Mouse (Mus musculus): ENCODE measurements around the gene Wdr53. TPM values are rescaled to one million over a fixed set of nuclear protein-coding genes. Genes with fewer than 3 reads are reported as not detected.
"Not testable (repeated sequence)": the region's sequence is repeated elsewhere in the genome, so short reads cannot be mapped to it uniquely, and the experiment has no call there.

Gene Wdr53
- 21.3 and 23.4 TPM in 2 replicates for polyA plus RNA-seq (2015; fragmentation: Nextera tagmentation; extraction: Ambion mirVana)

DNA sequence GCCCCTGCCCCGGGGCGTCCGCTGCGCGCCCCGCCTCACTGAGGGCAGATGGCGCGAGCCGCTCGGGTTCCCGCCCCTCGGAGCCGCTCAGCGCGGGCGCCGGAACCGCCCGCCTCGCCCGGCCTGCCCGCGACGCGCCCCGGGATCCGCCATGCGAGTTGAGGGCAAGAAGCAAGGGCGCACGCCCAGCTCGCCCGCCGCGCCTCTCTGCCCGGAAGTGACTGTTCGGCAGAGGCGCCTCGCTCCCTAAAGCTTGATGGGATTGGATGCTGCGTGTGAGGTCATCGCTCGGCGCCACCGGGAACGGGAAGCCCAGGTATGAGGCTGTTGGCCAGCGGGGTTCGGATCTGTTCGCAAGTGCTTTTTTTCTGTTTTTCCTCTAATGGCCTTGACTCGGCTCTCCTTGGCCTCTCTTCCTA is at the start of gene Wdr53, which contains the start of gene Fbxo45:
TSS of gene Wdr53 (plus strand) at position 276 of the 419 bp plus-strand sequence.
TSS of gene Fbxo45 (minus strand) at position 207 of the 419 bp plus-strand sequence.
- Histone ChIP-seq H3K4me2 (peak within 1 kb of the TSS; percentile 59), H3K36me3 (peaks cover 3% of the 10 kb centered on the region), H3K4me3 (peak within 1 kb of the TSS; percentile 92), H3K4me1 (peaks cover 23% of the 10 kb centered on the region), H3K9ac (peak within 1 kb of the TSS; percentile 94), H3K27ac (peak within 1 kb of the TSS; percentile 94), H3K27me3 (no peaks in the 10 kb centered on the region), H3K9me3 (no peaks in the 10 kb centered on the region)
- under 1% methylated on average over 44 of the region's 48 CpGs for WGBS
- peak; percentile 97 for ATAC-seq (ENCODE audit: insufficient number of reproducible peaks, insufficient read depth, low FRiP score, low TSS enrichment, low read depth)

DNA sequence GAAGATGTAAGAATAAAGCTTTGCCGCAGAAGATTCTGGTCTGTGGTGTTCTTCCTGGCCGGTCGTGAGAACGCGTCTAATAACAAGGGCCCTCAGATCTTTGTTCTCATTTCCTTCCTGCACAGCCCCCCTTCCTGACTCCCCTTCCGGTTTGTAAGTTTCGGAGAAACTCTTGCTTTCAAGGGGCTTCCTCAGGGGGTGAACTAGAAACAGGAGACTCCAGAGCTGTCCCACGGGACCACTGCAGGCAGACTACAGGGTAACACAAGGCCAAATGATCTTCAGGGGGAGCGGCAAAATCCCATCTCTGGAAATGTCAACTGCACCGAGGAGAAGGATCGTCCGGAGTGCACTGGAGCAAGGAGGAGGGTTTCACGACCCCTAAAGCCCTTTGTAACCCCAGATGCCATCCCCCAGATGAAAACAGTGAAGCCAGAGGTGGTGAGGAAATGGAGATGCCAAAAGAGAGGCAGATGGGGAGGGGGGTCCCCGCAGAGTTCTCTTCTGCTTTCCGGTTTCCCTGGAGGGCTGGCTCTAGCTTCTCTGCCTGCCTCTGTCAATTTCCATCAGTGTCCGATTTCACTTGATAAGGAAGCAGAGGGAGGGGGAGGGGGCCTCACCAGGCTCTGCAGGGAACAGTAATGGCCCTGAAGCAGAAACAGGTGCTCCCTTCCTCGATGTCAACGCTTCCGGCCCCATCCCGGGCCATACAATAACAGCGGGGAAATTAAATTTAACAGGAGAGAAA is 46.6 kb upstream of the Wdr53 start:
- H3K9ac ChIP-seq = peak overlapping the region; percentile 67
- H3K27me3 ChIP-seq = no peaks in the 10 kb centered on the region
- H3K9me3 ChIP-seq = no peaks in the 10 kb centered on the region; the same call in 1 of the 2 replicates
- peak overlapping the region; percentile 64 for H3K4me2 ChIP-seq
- H3K4me3 ChIP-seq = peak overlapping the region; percentile 43
- peak overlapping the region; percentile 89 for H3K27ac ChIP-seq
- H3K4me1 ChIP-seq = peaks cover 11% of the 10 kb centered on the region
- WGBS = 18% methylated on average over 21 of the region's 21 CpGs
- H3K36me3 ChIP-seq = no peaks in the 10 kb centered on the region
- ATAC-seq (ENCODE audit: insufficient number of reproducible peaks, insufficient read depth, low FRiP score, low TSS enrichment, low read depth) = no peak

DNA sequence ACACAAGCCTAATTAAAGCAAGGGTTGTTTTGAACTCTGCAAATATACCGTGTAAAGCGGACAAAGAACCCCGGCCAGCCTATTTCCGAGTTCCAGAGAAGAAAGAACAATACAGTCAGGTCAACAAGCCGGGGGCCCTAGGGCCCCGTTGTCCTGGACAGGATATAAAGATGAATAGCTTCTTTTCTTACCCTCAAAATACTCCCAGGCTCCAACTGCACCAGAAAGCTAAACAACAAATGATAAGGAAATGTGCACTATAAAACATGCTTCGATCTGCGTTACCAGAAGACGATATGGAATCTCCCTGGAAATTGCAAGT is 46.1 kb upstream of the Wdr53 start:
- Histone ChIP-seq H3K27me3 (no peaks in the 10 kb centered on the region), H3K27ac (peak overlapping the region; percentile 89), H3K9ac (peak overlapping the region; percentile 67), H3K4me2 (peak overlapping the region; percentile 64), H3K9me3 (no peaks in the 10 kb centered on the region; the same call in 1 of the 2 replicates), H3K36me3 (no peaks in the 10 kb centered on the region), H3K4me3 (peak overlapping the region; percentile 43), H3K4me1 (peaks cover 11% of the 10 kb centered on the region)
- WGBS = 40% methylated on average over 9 of the region's 9 CpGs
- no peak for ATAC-seq (ENCODE audit: insufficient number of reproducible peaks, insufficient read depth, low FRiP score, low TSS enrichment, low read depth)

DNA sequence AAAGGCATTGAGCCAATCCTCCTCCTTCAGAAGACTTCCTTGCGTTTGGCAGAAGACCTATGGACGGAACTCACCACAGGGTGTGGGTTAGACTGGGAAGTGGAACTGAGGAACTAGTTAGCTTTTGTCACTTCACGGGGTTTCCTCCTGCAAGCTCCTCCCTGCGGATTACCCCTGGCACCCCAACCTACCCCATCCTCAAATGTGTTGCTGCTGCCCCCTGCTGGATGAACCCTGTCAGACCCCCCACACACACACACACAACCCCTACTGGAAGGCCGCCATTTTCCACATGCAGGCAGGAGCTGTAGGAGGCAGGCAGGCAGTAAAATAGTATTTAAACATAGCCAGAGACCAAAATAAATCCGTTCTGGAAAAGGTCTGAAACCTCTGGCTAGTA is 44.3 kb upstream of the Wdr53 start:
- Histone ChIP-seq H3K27ac (no peak overlapping the region), H3K4me2 (no peak overlapping the region), H3K4me1 (peaks cover 11% of the 10 kb centered on the region), H3K4me3 (no peak overlapping the region), H3K9ac (no peak overlapping the region), H3K27me3 (no peaks in the 10 kb centered on the region), H3K36me3 (no peaks in the 10 kb centered on the region), H3K9me3 (no peaks in the 10 kb centered on the region; the same call in 1 of the 2 replicates)
- no peak for ATAC-seq (ENCODE audit: insufficient number of reproducible peaks, insufficient read depth, low FRiP score, low TSS enrichment, low read depth)
- 75% methylated on average over 6 of the region's 6 CpGs for WGBS

DNA sequence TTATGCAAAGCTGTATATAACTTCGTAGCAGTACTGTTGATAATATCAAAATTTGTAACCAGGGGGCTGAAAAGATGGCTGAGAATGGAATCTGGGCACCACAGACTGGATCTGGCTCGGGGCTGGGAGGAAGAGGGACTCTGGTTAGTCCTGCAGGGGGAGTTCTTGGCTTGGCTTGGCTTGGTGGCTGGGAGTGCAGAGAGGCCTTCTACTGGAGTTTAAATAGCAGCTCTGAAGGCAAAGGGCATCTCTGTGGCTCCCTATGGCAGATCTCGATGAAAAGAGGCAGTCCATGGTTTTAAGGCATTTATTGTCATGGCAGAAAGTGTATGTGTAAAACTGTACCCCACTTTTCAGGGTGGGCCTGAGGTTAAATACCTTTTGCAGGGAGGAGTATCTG is 42.1 kb upstream of the Wdr53 start:
- H3K4me1 ChIP-seq = peaks cover 11% of the 10 kb centered on the region
- H3K36me3 ChIP-seq = no peaks in the 10 kb centered on the region
- peaks cover 10% of the 10 kb centered on the region for H3K9me3 ChIP-seq
- H3K9ac ChIP-seq = no peak overlapping the region
- H3K4me3 ChIP-seq = no peak overlapping the region
- no peaks in the 10 kb centered on the region for H3K27me3 ChIP-seq
- H3K27ac ChIP-seq = no peak overlapping the region
- WGBS = 59% methylated on average over 3 of the region's 3 CpGs
- H3K4me2 ChIP-seq = no peak overlapping the region
- ATAC-seq (ENCODE audit: insufficient number of reproducible peaks, insufficient read depth, low FRiP score, low TSS enrichment, low read depth) = no peak

DNA sequence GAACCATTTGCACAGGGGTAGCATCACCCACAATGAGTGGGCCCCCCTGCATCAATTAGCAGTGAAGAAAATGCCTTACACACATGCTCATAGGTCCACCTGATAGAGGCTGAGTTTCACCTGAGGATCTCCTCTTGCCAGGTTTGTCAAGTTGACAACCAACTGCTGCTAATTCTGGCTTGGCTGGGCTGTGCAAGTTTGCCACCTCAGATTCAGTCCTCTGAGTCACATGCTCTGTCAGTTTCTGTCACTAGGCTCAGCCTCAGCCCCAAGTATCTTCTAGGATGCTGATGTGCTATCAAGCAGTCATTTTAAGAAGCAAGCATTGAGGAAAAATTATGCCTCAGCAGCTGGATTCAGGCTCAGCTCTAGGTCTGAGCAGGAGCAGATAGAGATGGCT is 32.9 kb upstream of the Wdr53 start:
- Histone ChIP-seq H3K9me3 (peaks cover 6% of the 10 kb centered on the region; the same call in 1 of the 2 replicates), H3K27ac (no peak overlapping the region), H3K9ac (no peak overlapping the region), H3K27me3 (no peaks in the 10 kb centered on the region), H3K4me1 (no peaks in the 10 kb centered on the region), H3K36me3 (no peaks in the 10 kb centered on the region), H3K4me3 (no peak overlapping the region), H3K4me2 (no peak overlapping the region)
- no peak for ATAC-seq (ENCODE audit: insufficient number of reproducible peaks, insufficient read depth, low FRiP score, low TSS enrichment, low read depth)

DNA sequence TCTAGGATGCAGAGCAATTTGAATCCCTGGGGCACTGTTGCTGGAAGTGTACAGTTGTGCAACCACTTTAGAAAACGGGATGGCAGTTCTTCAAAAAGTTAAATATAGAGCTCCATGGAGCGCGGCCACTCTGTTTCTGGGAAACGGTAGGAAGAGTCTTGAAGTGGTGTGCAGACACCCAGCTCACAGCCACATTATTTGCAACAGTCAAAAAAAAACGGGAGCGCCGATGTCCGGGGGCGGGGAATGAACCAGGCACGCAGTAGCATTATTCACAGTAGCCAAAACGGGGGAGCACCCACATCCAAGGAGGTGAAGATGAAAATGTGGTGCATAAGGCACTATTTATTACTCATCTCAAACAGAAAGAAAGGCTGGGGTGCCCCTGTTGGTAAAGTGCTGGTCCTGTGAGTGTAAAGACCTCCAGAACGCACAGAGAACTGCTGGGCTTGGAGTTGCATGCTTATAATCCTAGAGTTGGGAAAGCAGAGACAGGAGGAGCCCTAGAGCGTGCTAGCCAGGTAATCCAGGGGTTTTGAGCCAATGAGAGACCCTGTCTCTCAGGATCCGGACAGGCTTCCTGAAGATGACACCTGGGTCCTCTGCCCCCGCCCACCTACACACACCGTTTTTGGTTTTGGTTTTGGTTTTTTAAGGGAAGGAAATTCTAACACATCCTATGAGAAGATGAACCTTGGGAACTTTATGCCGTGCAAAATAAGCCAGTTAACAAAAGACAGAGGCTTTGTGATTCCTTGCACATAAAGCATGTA is 32.0 kb upstream of the Wdr53 start:
- 74% methylated on average over 17 of the region's 17 CpGs for WGBS
- no peak overlapping the region for H3K4me3 ChIP-seq
- no peaks in the 10 kb centered on the region for H3K27me3 ChIP-seq
- no peak overlapping the region for H3K27ac ChIP-seq
- no peaks in the 10 kb centered on the region for H3K9me3 ChIP-seq
- H3K9ac ChIP-seq = no peak overlapping the region
- H3K4me1 ChIP-seq = no peaks in the 10 kb centered on the region
- H3K4me2 ChIP-seq = no peak overlapping the region
- H3K36me3 ChIP-seq = no peaks in the 10 kb centered on the region
- no peak for ATAC-seq (ENCODE audit: insufficient number of reproducible peaks, insufficient read depth, low FRiP score, low TSS enrichment, low read depth)

DNA sequence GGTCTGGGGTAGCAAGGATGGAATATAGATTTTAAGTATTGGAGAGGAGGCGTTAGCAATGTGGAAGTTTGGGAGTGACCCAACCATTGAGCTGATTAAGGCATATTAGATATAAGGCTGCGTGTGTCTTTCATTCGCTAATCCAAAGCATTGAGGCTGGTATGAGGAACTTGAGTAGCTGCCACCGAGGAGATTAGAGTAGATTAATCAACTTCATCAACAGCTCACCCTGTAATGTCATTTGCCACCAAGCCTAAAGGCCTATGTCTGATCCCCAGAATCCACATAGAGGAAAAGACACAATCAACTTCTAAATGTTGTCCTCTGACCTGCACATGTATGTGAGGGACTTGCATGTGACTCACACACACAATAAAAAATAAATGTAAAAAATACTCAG is 25.2 kb upstream of the Wdr53 start:
- no peak overlapping the region for H3K4me3 ChIP-seq

DNA sequence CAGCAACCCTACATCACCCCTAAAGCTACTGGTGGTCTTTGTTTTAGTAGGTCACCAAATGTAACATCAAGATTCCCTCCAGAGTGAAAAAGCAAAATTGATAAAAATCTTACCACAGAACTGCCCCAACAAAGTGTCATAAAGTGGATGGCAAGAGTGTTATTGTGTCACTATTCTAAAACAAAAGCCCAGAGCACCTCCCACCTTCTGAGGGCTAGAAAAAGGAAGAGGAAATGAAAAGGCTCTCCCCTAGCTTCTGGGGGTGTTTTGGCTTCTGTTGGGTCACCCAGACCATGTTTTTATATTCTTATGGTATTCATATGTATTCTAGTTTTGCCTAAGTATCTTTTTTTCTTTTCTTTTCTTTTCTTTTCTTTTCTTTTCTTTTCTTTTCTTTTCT is 24.6 kb upstream of the Wdr53 start:
- H3K9me3 ChIP-seq = no peaks in the 10 kb centered on the region
- H3K27ac ChIP-seq = no peak overlapping the region
- H3K4me3 ChIP-seq = no peak overlapping the region
- H3K4me1 ChIP-seq = no peaks in the 10 kb centered on the region
- no peak overlapping the region for H3K4me2 ChIP-seq
- ATAC-seq (ENCODE audit: insufficient number of reproducible peaks, insufficient read depth, low FRiP score, low TSS enrichment, low read depth) = no peak
- no peaks in the 10 kb centered on the region for H3K27me3 ChIP-seq
- H3K9ac ChIP-seq = no peak overlapping the region
- H3K36me3 ChIP-seq = no peaks in the 10 kb centered on the region

More for the DNA sequence above, 25.2 kb upstream of the Wdr53 start:
- no peaks in the 10 kb centered on the region for H3K9me3 ChIP-seq
- no peaks in the 10 kb centered on the region for H3K36me3 ChIP-seq
- 68% methylated on average over 4 of the region's 4 CpGs for WGBS
- no peak overlapping the region for H3K9ac ChIP-seq
- no peak for ATAC-seq (ENCODE audit: insufficient number of reproducible peaks, insufficient read depth, low FRiP score, low TSS enrichment, low read depth)
- no peak overlapping the region for H3K27ac ChIP-seq
- H3K4me2 ChIP-seq = no peak overlapping the region
- H3K27me3 ChIP-seq = no peaks in the 10 kb centered on the region
- no peaks in the 10 kb centered on the region for H3K4me1 ChIP-seq

DNA sequence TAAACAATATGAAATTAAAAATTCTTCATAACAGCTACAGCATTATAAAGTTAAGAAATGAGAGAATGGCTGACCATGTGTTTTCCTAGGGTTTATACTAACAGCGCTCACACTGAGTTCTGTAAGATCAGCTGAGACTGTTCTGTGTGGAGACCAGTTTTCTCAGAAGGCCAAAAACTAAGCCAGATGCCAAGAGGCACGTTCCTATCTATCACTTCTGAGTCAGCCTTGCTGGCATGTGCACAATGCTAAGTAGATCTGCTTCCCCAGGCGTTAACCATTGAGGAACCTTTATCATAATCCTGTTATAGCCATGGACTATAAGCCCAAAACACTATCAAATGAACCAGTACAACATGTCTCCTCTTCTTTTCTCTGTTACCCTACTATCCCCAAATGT is 15.0 kb upstream of the Wdr53 start:
- not testable (repeated sequence) for H3K27me3 ChIP-seq; H3K4me2 ChIP-seq; H3K9me3 ChIP-seq; H3K9ac ChIP-seq; H3K27ac ChIP-seq; ATAC-seq (ENCODE audit: insufficient number of reproducible peaks, insufficient read depth, low FRiP score, low TSS enrichment, low read depth); H3K4me1 ChIP-seq; H3K4me3 ChIP-seq
- 89% methylated on average over 3 of the region's 3 CpGs for WGBS
- peaks cover 43% of the 10 kb centered on the region for H3K36me3 ChIP-seq

DNA sequence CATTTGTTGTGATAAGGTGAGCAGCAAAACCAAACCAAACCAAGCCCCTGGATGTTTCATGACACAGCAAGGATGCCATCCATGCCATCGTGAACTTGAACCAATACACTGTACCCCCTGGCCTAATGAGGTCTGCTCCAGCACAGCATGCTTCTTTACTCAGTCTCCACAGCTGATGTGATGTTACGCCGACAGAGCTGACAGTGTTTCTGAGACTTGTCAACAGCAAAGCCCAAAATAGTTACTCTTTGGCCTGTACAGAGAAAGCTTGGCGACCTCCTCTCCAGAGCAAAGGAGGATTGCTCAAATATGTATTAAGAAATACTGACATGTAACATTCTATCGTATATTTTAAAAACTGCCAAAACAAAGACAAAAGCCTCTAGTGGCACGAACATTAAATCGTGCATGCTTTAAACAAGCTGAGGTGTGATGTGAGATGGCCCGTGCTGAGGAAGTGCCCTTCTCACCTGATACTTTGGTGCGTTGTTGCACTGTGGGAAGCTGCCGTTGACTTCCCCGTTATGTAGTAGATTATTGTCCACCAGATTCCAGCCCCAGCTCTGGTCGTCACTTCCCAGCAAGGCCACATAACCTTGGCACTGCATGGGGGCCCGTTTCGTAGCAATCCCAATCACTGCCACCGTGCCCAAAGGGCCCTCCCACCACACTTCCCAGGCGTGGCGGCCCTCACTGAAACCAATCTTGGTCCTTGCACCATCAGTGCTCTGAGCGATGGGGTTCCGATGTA is 8.9 kb upstream of the Wdr53 start:
- Histone ChIP-seq H3K27ac (no peak overlapping the region), H3K9me3 (no peaks in the 10 kb centered on the region), H3K9ac (no peak overlapping the region), H3K4me3 (no peak overlapping the region), H3K4me1 (no peaks in the 10 kb centered on the region), H3K4me2 (no peak overlapping the region), H3K27me3 (no peaks in the 10 kb centered on the region), H3K36me3 (peaks cover 43% of the 10 kb centered on the region)
- no peak for ATAC-seq (ENCODE audit: insufficient number of reproducible peaks, insufficient read depth, low FRiP score, low TSS enrichment, low read depth)
- 92% methylated on average over 19 of the region's 19 CpGs for WGBS

Measured in embryonic facial prominence, embryonic 13.5 days (tissue).